Mouse (Mus musculus): ENCODE measurements around the gene Rab44.

GRCm38 (mm10) chr17:29158899-29159298 is 45.0 kb downstream of the Rab44 start:
- no peak for TF ChIP-seq USF1 (IDR thresholded peaks at IDR 0.05; ENCODE audit: low read depth)
- no peak for TF ChIP-seq CTCF (IDR thresholded peaks at IDR 0.05; ENCODE audit: control insufficient read depth, insufficient read depth, insufficient read length)
- no peak for TF ChIP-seq MYOG (IDR thresholded peaks at IDR 0.05; ENCODE audit: control insufficient read depth, extremely low read depth, insufficient read length)

All from C2C12 (cell line).